Mouse (Mus musculus) hematopoietic stem cell, adult 5-6 weeks (primary cell): ENCODE measurements around the gene Ptprn2. TPM values are rescaled to one million over a fixed set of nuclear protein-coding genes. Genes with fewer than 3 reads are reported as not detected.

Source experiments
- ATAC-seq, 2 experiments: fragments of 125-278 bp in 1 of 2; replicated peaks in 1 of 2; 2 replicates each; pipeline ENCODE4 v1.8.0; 2016 to 2017; ENCODE audit warnings: inconsistent platforms in 2 of 2, mild to moderate bottlenecking in 2 of 2, moderate number of reproducible peaks in 2 of 2, low read depth in 1 of 2, moderate TSS enrichment in 1 of 2; ENCODE audit not compliant: low FRiP score in 2 of 2, poor library complexity in 2 of 2, severe bottlenecking in 2 of 2, insufficient read depth in 1 of 2, low TSS enrichment in 1 of 2
- total RNA-seq: library from RNA; stranded (forward); fragments of 172-1452, 232-1000 nt; gene quantifications from 2 replicates; pipeline ENCODE4 v1.2.3, GENCODE M21; 2017

The Ptprn2 gene
- total RNA-seq, 1 experiment from 2014 or later = not detected

GRCm38 (mm10) chr12:117160211-117160891 is 674.8 kb downstream of the Ptprn2 start:
- ATAC-seq = no peak

GRCm38 (mm10) chr12:117162180-117162579 is 676.7 kb downstream of the Ptprn2 start:
- ATAC-seq = no peak

- no peak for ATAC-seq
Measured at GRCm38 (mm10) chr12:117163789-117164188, 678.3 kb downstream of the Ptprn2 start.

- ATAC-seq = no peak; a peak in 1 of 4 replicates
Measured at GRCm38 (mm10) chr12:117166266-117166665, 680.7 kb downstream of the Ptprn2 start.

GRCm38 (mm10) chr12:117169670-117170069 is 684.1 kb downstream of the Ptprn2 start:
- ATAC-seq = no peak

GRCm38 (mm10) chr12:117172529-117172884 is 687.0 kb downstream of the Ptprn2 start:
- no peak for ATAC-seq

GRCm38 (mm10) chr12:117172885-117173529 is 687.5 kb downstream of the Ptprn2 start:
- ATAC-seq = no peak

- ATAC-seq = no peak
Measured at GRCm38 (mm10) chr12:117174189-117174588, 688.7 kb downstream of the Ptprn2 start.

GRCm38 (mm10) chr12:117175072-117175681 is 689.7 kb downstream of the Ptprn2 start:
- no peak for ATAC-seq

- ATAC-seq = no peak
Measured at GRCm38 (mm10) chr12:117176259-117176823, 690.8 kb downstream of the Ptprn2 start.

GRCm38 (mm10) chr12:117187167-117187566 is 701.6 kb downstream of the Ptprn2 start:
- ATAC-seq = no peak

- no peak for ATAC-seq
Measured at GRCm38 (mm10) chr12:117192001-117192400, 706.5 kb downstream of the Ptprn2 start.

- ATAC-seq = no peak
Measured at GRCm38 (mm10) chr12:117196721-117197425, 711.4 kb downstream of the Ptprn2 start.

- ATAC-seq = no peak
Measured at GRCm38 (mm10) chr12:117198093-117198492, 712.6 kb downstream of the Ptprn2 start.

GRCm38 (mm10) chr12:117200117-117200516 is 714.6 kb downstream of the Ptprn2 start:
- ATAC-seq = peak; percentile 49 to 59; a peak in 3 of 4 replicates

- no peak for ATAC-seq
Measured at GRCm38 (mm10) chr12:117200590-117200989, 715.1 kb downstream of the Ptprn2 start.

- no peak for ATAC-seq
Measured at GRCm38 (mm10) chr12:117203506-117203905, 718.0 kb downstream of the Ptprn2 start.

GRCm38 (mm10) chr12:117204905-117205304 is 719.4 kb downstream of the Ptprn2 start:
- no peak for ATAC-seq
